Mouse (Mus musculus): ENCODE results near the gene Olfr996. TPM values are rescaled to one million over a fixed set of nuclear protein-coding genes. Genes with fewer than 3 reads are reported as not detected.

The Olfr996 gene
- total and polyA plus RNA-seq, 2 experiments from 2014 or later = not detected

GRCm38 (mm10) chr2:85611803-85612202 lies 32.8 kb downstream of the Olfr996 start, which contains the start of gene Olfr1000:
Olfr1000 (minus strand) TSS chr2:85611903.
- H3K9me3 ChIP-seq (ENCODE audit: low read length) = no peaks in the 10 kb centered on the region
- no peak for TF ChIP-seq CTCF (IDR thresholded peaks at IDR 0.05; ENCODE audit: low read depth)
- no peaks in the 10 kb centered on the region for H3K27me3 ChIP-seq (ENCODE audit: insufficient read depth, low read length)
- H3K9ac ChIP-seq = no peak within 1 kb of the TSS
- H3K4me1 ChIP-seq (ENCODE audit: insufficient read depth) = no peaks in the 10 kb centered on the region
- no peak for ATAC-seq
- H3K4me3 ChIP-seq (ENCODE audit: low read depth, low read length) = no peak within 1 kb of the TSS
- 81% methylated on average over 1 of the region's 1 CpGs for WGBS
- H3K27ac ChIP-seq (ENCODE audit: low read depth, low read length) = no peak within 1 kb of the TSS
- no peak within 1 kb of the TSS for H3K4me2 ChIP-seq (ENCODE audit: low read depth)
- DNase-seq = no peak
- no peaks in the 10 kb centered on the region for H3K36me3 ChIP-seq (ENCODE audit: insufficient read depth)

Other genes starting within 250 kb of the Olfr996 start
- gene Olfr987, start 239.9 kb upstream of the Olfr996 start, total RNA-seq (2014; rRNA removed) = not detected in 2 replicates
- gene Olfr987, start 239.9 kb upstream of the Olfr996 start, polyA plus RNA-seq (2015; fragmentation: Nextera tagmentation; extraction: Ambion mirVana) = not detected in 2 replicates
- not detected in 2 replicates for gene Olfr988, start 216.0 kb upstream of the Olfr996 start, total RNA-seq (2014; rRNA removed)
- not detected in 2 replicates for gene Olfr988, start 216.0 kb upstream of the Olfr996 start, polyA plus RNA-seq (2015; fragmentation: Nextera tagmentation; extraction: Ambion mirVana)
- not detected in 2 replicates for gene Olfr992, start 169.7 kb upstream of the Olfr996 start, total RNA-seq (2014; rRNA removed)
- gene Olfr992, start 169.7 kb upstream of the Olfr996 start, polyA plus RNA-seq (2015; fragmentation: Nextera tagmentation; extraction: Ambion mirVana) = not detected in 2 replicates
- gene Olfr993, start 164.3 kb upstream of the Olfr996 start, total RNA-seq (2014; rRNA removed) = not detected in 2 replicates
- gene Olfr993, start 164.3 kb upstream of the Olfr996 start, polyA plus RNA-seq (2015; fragmentation: Nextera tagmentation; extraction: Ambion mirVana) = not detected in 2 replicates
- not detected in 2 replicates for gene Olfr994, start 142.8 kb upstream of the Olfr996 start, total RNA-seq (2014; rRNA removed)
- not detected in 2 replicates for gene Olfr994, start 142.8 kb upstream of the Olfr996 start, polyA plus RNA-seq (2015; fragmentation: Nextera tagmentation; extraction: Ambion mirVana)
- gene Olfr995, start 135.6 kb upstream of the Olfr996 start, total RNA-seq (2014; rRNA removed) = not detected in 2 replicates
- gene Olfr995, start 135.6 kb upstream of the Olfr996 start, polyA plus RNA-seq (2015; fragmentation: Nextera tagmentation; extraction: Ambion mirVana) = not detected in 2 replicates
- 0.52 and 0.62 TPM in 2 replicates for gene 4833423E24Rik, start 60.2 kb upstream of the Olfr996 start, total RNA-seq (2014; rRNA removed)
- gene 4833423E24Rik, start 60.2 kb upstream of the Olfr996 start, polyA plus RNA-seq (2015; fragmentation: Nextera tagmentation; extraction: Ambion mirVana) = 0.16 and 0.39 TPM in 2 replicates
- gene Olfr998, start 9.7 kb downstream of the Olfr996 start, total RNA-seq (2014; rRNA removed) = not detected in 2 replicates
- not detected in 2 replicates for gene Olfr998, start 9.7 kb downstream of the Olfr996 start, polyA plus RNA-seq (2015; fragmentation: Nextera tagmentation; extraction: Ambion mirVana)
- gene Olfr1000, start 32.7 kb downstream of the Olfr996 start, total RNA-seq (2014; rRNA removed) = not detected in 2 replicates
- gene Olfr1000, start 32.7 kb downstream of the Olfr996 start, polyA plus RNA-seq (2015; fragmentation: Nextera tagmentation; extraction: Ambion mirVana) = not detected in 2 replicates
- gene Olfr1002, start 71.5 kb downstream of the Olfr996 start, total RNA-seq (2014; rRNA removed) = not detected in 2 replicates
- gene Olfr1002, start 71.5 kb downstream of the Olfr996 start, polyA plus RNA-seq (2015; fragmentation: Nextera tagmentation; extraction: Ambion mirVana) = not detected in 2 replicates
- not detected in 2 replicates for gene Olfr154, start 85.2 kb downstream of the Olfr996 start, total RNA-seq (2014; rRNA removed)
- not detected in 2 replicates for gene Olfr154, start 85.2 kb downstream of the Olfr996 start, polyA plus RNA-seq (2015; fragmentation: Nextera tagmentation; extraction: Ambion mirVana)
- gene Olfr1006, start 99.6 kb downstream of the Olfr996 start, total RNA-seq (2014; rRNA removed) = not detected in 2 replicates
- gene Olfr1006, start 99.6 kb downstream of the Olfr996 start, polyA plus RNA-seq (2015; fragmentation: Nextera tagmentation; extraction: Ambion mirVana) = not detected in 2 replicates
- not detected in 2 replicates for gene Olfr1008, start 110.2 kb downstream of the Olfr996 start, total RNA-seq (2014; rRNA removed)
- gene Olfr1008, start 110.2 kb downstream of the Olfr996 start, polyA plus RNA-seq (2015; fragmentation: Nextera tagmentation; extraction: Ambion mirVana) = not detected in 2 replicates
- gene Olfr1009, start 136.2 kb downstream of the Olfr996 start, total RNA-seq (2014; rRNA removed) = not detected in 2 replicates
- gene Olfr1009, start 136.2 kb downstream of the Olfr996 start, polyA plus RNA-seq (2015; fragmentation: Nextera tagmentation; extraction: Ambion mirVana) = not detected in 2 replicates
- gene Olfr1012, start 183.6 kb downstream of the Olfr996 start, total RNA-seq (2014; rRNA removed) = not detected in 2 replicates
- not detected in 2 replicates for gene Olfr1012, start 183.6 kb downstream of the Olfr996 start, polyA plus RNA-seq (2015; fragmentation: Nextera tagmentation; extraction: Ambion mirVana)
- not detected in 2 replicates for gene Olfr1013, start 187.9 kb downstream of the Olfr996 start, total RNA-seq (2014; rRNA removed)
- not detected in 2 replicates for gene Olfr1013, start 187.9 kb downstream of the Olfr996 start, polyA plus RNA-seq (2015; fragmentation: Nextera tagmentation; extraction: Ambion mirVana)
- not detected in 2 replicates for gene Olfr1014, start 193.5 kb downstream of the Olfr996 start, total RNA-seq (2014; rRNA removed)
- gene Olfr1014, start 193.5 kb downstream of the Olfr996 start, polyA plus RNA-seq (2015; fragmentation: Nextera tagmentation; extraction: Ambion mirVana) = not detected in 2 replicates
- gene Olfr1015, start 202.8 kb downstream of the Olfr996 start, total RNA-seq (2014; rRNA removed) = 0.08 TPM in 1 of 2 replicates, not detected in the other
- not detected in 2 replicates for gene Olfr1015, start 202.8 kb downstream of the Olfr996 start, polyA plus RNA-seq (2015; fragmentation: Nextera tagmentation; extraction: Ambion mirVana)
- not detected in 2 replicates for gene Olfr1016, start 223.3 kb downstream of the Olfr996 start, total RNA-seq (2014; rRNA removed)
- gene Olfr1016, start 223.3 kb downstream of the Olfr996 start, polyA plus RNA-seq (2015; fragmentation: Nextera tagmentation; extraction: Ambion mirVana) = not detected in 2 replicates
- gene Olfr1018, start 239.3 kb downstream of the Olfr996 start, total RNA-seq (2014; rRNA removed) = not detected in 2 replicates
- gene Olfr1018, start 239.3 kb downstream of the Olfr996 start, polyA plus RNA-seq (2015; fragmentation: Nextera tagmentation; extraction: Ambion mirVana) = not detected in 2 replicates